ENCODE assay signal across 23 mouse cellular contexts in the genomic region with DNA sequence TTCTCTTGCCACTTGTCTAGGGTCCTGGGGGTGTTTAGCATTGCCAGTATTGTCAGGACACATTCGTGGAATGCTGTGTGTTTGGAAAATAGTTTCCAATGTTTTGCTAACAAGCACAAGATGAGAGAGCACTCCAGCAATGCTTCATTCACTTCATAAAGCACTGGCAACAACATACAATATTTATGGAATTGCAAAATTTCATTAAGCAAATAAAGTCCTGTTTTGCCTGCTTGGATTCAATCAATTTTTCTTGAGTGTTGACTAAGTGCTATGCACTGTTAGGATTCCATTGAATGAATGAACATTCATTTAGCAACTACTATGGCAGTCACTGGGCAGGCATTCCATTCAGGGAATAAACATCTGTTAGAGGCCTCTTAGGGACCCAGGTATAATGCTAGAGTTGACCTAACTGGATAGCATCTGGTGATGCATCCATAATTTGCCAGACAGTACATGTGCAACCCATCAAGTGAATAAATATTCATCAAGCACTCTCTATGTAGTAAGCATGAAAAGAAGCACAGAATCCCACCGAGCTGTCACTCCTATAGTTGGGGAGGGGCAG.
"Had no signal": no experiment of that assay in that cellular context is flagged by ENCODE, and none has a peak within 500 bp of the region (broad histone marks: within the 10 kb centered on the region; RNA-seq: fewer than 3 reads in every experiment).

No protein-coding gene starts in this region.

- DNase-seq: kidney, adult 9 months; kidney, postnatal 14 days; kidney, postnatal 4 days; left cerebral cortex, postnatal 4 days; liver, postnatal 0 days; lung, embryonic 14.5 days; lung, postnatal 10 days; lung, postnatal 4 days; right cerebral cortex, adult 18-20 months; right cerebral cortex, postnatal 14 days; right cerebral cortex, postnatal 4 days; thymus, adult 2 months; thymus, postnatal 14 days; thymus, postnatal 4 days had no signal

- H3K27me3 ChIP-seq: limb, embryonic 12.5 days; limb, embryonic 15.5 days; neural tube, embryonic 13.5 days had no signal

- ATAC-seq: liver, postnatal 0 days; midbrain, embryonic 16.5 days had no signal

- H3K27ac ChIP-seq: limb, embryonic 12.5 days; limb, embryonic 15.5 days; liver, embryonic 14.5 days; neural tube, embryonic 13.5 days; stomach, postnatal 0 days had no signal

- H3K36me3 ChIP-seq: limb, embryonic 12.5 days; limb, embryonic 15.5 days; neural tube, embryonic 13.5 days had no signal

- H3K4me1 ChIP-seq: neural tube, embryonic 13.5 days had no signal

- H3K9me3 ChIP-seq: limb, embryonic 12.5 days; limb, embryonic 15.5 days; neural tube, embryonic 13.5 days had no signal

- H3K4me3 ChIP-seq: limb, embryonic 12.5 days; limb, embryonic 15.5 days; myocyte; neural tube, embryonic 13.5 days had no signal

- H3K4me2 ChIP-seq: limb, embryonic 12.5 days; limb, embryonic 15.5 days; liver, embryonic 11.5 days; lung, embryonic 14.5 days; midbrain, embryonic 11.5 days; neural tube, embryonic 13.5 days had no signal

- H3K9ac ChIP-seq: limb, embryonic 12.5 days; limb, embryonic 15.5 days; liver, embryonic 14.5 days; liver, postnatal 0 days; lung, embryonic 14.5 days; neural tube, embryonic 13.5 days had no signal
